Mouse (Mus musculus) kidney, embryonic 16.5 days (tissue): Measurements from ENCODE around the gene Ankrd2. TPM values are rescaled to one million over a fixed set of nuclear protein-coding genes. Genes with fewer than 3 reads are reported as not detected.
A peak's percentile ranks its signal among the peaks of the same experiment; 100 is the strongest.
"Not testable (repeated sequence)": the region's sequence is repeated elsewhere in the genome, so short reads cannot be mapped to it uniquely, and the experiment has no call there.

Source experiments
- ATAC-seq: fragments of 200-750 bp; cut with Nextera tagmentation; 2 replicates; pipeline ENCODE4 v1.8.0; 2017; ENCODE audit warnings: moderate TSS enrichment; ENCODE audit not compliant: low FRiP score, low TSS enrichment
- H3K27ac ChIP-seq: fragments of 300-500 bp; sonication (generic); 2 replicates; pipeline ENCODE4 v1.5.1; 2014; ENCODE audit warnings: low read length
- H3K27me3 ChIP-seq: fragments of 300-500 bp; sonication (generic); 2 replicates; pipeline ENCODE4 v1.6.1; 2014; ENCODE audit warnings: low read length, control low read depth, mixed read lengths; ENCODE audit not compliant: insufficient read depth
- H3K36me3 ChIP-seq: fragments of 300-500 bp; sonication (generic); 2 replicates; pipeline ENCODE4 v1.6.1; 2014; ENCODE audit warnings: low read length, control low read depth, mixed read lengths; ENCODE audit not compliant: insufficient read depth
- H3K4me1 ChIP-seq: fragments of 300-500 bp; sonication (generic); 2 replicates; pipeline ENCODE4 v1.6.1; 2014; ENCODE audit warnings: low read length, control low read depth, mixed read lengths; ENCODE audit not compliant: insufficient read depth
- H3K4me2 ChIP-seq: fragments of 300-500 bp; sonication (generic); replicated peaks from 2 replicates; pipeline ENCODE4 v1.6.1; 2014; ENCODE audit warnings: low read depth, low read length
- H3K4me3 ChIP-seq: fragments of 300-500 bp; sonication (generic); 2 replicates; pipeline ENCODE4 v1.5.1; 2014; ENCODE audit warnings: mild to moderate bottlenecking, low read length
- H3K9ac ChIP-seq: fragments of 300-500 bp; sonication (generic); replicated peaks from 2 replicates; pipeline ENCODE4 v1.6.1; 2014; ENCODE audit warnings: low read length
- H3K9me3 ChIP-seq: fragments of 300-500 bp; sonication (generic); 2 replicates; pipeline ENCODE4 v1.6.1; 2016; ENCODE audit warnings: low read length, control low read depth
- WGBS: fragments of 180-500 bp; shearing (Covaris S2); extraction: QIAGEN DNeasy Blood & Tissue Kit; methylation state at CpG from one replicate; pipeline ENCODE4 v1.1.7; 2014; 5-methylcytosine and 5-hydroxymethylcytosine counted together
- polyA plus RNA-seq: library from polyadenylated mRNA; unstranded; fragments of >200 nt; fragmentation: Nextera tagmentation; extraction: Ambion mirVana; gene quantifications from 2 replicates; pipeline ENCODE4 v1.2.1, GENCODE M21; 2015

Ankrd2 gene
- polyA plus RNA-seq, 1 experiment from 2014 or later = not detected

DNA sequence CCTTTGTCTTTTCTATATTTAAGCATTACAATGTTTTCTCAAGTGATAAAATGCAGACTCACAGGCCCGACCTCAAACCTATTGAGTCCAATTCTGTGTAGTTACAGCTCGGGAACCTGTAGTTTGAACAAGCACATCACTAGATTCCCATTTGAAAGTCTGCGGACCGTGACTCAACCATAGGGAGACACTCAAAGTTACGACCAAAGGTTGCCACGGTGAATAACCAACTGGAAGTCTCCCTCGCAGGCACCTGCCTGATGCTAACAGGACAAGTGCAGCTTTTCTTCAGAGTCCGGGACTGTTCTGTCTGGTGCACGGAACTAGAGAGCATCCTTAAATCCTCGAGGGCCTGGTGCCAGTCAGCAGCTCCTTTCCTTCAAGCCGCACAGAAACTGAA lies 44.7 kb downstream of the Ankrd2 start:
- ATAC-seq = no peak
- Histone ChIP-seq H3K27ac (no peak overlapping the region), H3K9me3 (no peaks in the 10 kb centered on the region), H3K36me3 (peaks cover 5% of the 10 kb centered on the region; the same call in 1 of the 2 replicates), H3K27me3 (no peaks in the 10 kb centered on the region), H3K4me2 (no peak overlapping the region), H3K4me1 (peaks cover 8% of the 10 kb centered on the region), H3K4me3 (no peak overlapping the region), H3K9ac (no peak overlapping the region)
- 47% methylated on average over 11 of the region's 11 CpGs for WGBS

DNA sequence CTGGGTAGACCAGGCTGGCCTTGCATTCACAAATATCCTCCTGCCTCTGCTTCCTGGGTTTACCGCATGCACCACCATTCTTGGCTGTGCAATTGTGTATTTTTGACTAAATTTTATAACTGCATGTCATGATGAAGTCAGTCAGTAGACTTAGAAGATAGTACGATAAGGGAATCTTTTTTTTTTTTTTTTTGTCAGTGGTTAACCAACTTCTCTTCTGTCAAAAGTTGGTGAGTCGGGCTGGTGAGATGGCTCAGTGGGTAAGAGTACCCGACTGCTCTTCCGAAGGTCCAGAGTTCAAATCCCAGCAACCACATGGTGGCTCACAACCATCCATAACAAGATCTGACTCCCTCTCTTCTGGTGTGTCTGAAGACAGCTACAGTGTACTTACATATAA lies 45.8 kb downstream of the Ankrd2 start:
- H3K4me1 ChIP-seq = peaks cover 15% of the 10 kb centered on the region
- not testable (repeated sequence) for H3K36me3 ChIP-seq, H3K27ac ChIP-seq, H3K27me3 ChIP-seq, H3K9me3 ChIP-seq, H3K4me2 ChIP-seq, ATAC-seq, H3K4me3 ChIP-seq, H3K9ac ChIP-seq
- 88% methylated on average over 5 of the region's 5 CpGs for WGBS

DNA sequence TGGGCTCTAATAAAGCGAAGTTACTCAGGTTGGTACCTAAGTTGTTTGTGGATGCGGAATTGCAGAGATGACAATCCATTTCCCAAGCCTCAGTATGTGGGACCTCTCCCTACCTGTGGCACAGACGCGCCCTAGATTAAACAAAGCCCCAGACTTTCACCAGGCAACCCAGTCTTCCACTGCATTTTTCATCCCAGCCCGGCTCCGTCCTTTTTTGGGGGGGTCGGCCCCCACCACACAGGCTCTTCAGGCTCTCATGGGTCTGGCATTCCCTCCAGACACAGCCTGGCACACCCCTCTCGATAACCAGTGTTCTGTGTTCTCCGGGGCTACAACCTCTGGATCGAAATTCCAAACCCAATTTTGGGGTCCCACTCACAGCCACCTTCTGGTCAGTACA lies 49.9 kb downstream of the Ankrd2 start:
- Histone ChIP-seq H3K4me1 (peaks cover 15% of the 10 kb centered on the region), H3K9ac (peak overlapping the region; percentile 75), H3K27ac (no peak overlapping the region), H3K9me3 (no peaks in the 10 kb centered on the region), H3K4me2 (peak overlapping the region; percentile 79), H3K36me3 (no peaks in the 10 kb centered on the region), H3K27me3 (no peaks in the 10 kb centered on the region), H3K4me3 (peak overlapping the region; percentile 67)
- 11% methylated on average over 10 of the region's 10 CpGs for WGBS
- ATAC-seq = no peak

DNA sequence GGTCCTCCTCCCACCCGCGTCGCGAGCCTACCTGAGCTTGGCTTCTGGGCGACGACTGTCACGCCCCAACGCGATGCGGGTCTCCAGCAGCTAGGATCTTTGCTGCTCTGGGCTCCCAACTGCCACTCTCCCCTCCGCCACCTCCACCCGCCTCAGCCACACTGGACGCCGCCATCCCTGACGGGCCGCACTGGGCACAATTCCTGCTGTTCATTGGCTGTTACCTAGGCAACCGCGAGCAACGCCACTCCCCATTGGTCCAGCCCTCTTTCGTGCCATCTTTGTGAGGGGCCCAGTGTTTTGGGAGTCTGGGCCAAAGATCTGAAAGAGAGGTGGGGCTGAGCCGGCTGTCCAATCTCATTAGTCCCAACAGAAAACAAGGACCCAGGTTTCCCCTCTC lies 50.4 kb downstream of the Ankrd2 start, which contains the start of gene Morn4:
TSS of gene Morn4 (minus strand) at position 192 of the 400 bp plus-strand sequence.
- H3K4me1 ChIP-seq = peaks cover 17% of the 10 kb centered on the region
- no peaks in the 10 kb centered on the region for H3K27me3 ChIP-seq
- no peaks in the 10 kb centered on the region for H3K9me3 ChIP-seq
- no peaks in the 10 kb centered on the region for H3K36me3 ChIP-seq
- peak within 1 kb of the TSS; percentile 75 for H3K9ac ChIP-seq
- ATAC-seq = peak; percentile 76
- H3K27ac ChIP-seq = peak within 1 kb of the TSS; percentile 43; the same call in 1 of the 2 replicates
- H3K4me2 ChIP-seq = peak within 1 kb of the TSS; percentile 79
- peak within 1 kb of the TSS; percentile 67 for H3K4me3 ChIP-seq
- under 1% methylated on average over 21 of the region's 21 CpGs for WGBS

DNA sequence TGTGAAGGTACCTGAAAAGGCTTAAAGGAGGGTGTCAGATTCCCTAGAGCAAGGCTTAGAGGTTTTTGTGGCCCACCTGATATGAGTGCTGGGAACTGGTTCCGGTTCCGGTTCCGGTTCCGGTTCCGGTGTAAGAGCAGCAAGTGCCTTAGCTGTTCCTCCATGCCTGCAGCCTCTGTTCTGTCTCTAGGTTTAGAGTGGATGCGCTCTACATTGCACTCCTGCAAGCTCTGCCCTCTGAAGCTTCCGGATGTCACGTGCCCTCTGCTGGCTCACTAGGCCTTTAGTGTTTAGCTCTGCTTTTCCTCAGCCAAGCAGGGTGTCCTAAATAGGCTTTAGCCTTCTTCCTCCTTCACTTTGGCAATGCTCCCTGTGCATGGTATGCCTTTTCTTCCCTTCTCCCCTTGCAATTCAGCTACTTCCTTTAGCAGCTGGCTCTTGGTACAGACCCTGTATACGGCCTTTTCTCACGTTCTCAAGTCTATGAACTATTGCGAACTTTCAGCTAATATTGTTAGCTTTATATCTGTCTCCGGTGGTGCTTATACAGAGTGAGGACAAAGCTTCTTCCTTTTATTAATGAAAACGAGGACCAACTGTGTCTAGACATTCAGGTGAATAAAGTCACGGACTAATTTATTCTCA lies 53.4 kb downstream of the Ankrd2 start:
- peak overlapping the region; percentile 28; the same call in 1 of the 2 replicates for H3K9ac ChIP-seq
- ATAC-seq = no peak

DNA sequence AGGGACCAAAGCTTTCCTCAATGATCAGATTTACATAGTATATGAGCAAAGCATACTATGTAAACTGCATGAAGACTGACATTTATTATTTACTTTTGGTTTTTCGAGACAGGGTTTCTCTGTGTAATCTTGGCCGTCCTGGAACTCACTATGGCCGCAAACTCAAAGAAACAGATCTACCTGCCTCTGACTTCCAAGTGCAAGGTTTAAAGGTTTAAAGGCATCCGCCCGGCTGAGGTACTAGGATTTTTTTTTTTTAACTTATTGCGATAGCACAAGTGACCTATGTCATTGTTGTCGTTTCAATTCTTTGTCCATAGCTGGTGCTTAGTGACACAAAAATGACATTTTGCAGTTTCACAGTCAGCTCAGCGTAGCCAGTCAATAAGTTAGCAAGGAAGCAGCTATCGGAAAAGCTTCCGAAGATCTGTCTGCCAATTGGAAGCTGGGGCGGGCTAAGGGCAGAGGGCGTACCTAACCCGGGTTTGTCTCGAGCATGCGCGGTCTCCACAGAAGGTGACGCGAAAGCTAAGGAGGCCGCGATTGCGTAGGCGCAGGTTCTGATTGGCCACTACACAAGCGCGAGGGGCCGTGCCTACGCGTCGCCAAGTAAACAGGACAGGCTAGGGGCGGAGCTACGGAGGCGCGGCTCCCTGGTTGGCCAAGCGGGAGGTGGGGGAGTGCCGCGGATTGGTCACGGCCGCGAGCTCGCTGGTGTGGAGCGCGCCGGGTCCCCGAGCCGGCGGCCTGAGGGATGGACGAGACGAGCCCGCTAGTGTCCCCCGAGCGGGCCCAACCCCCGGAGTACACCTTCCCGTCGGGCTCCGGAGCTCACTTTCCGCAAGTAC lies 54.2 kb downstream of the Ankrd2 start, which contains the start of gene Pi4k2a:
TSS of gene Pi4k2a (plus strand) at position 723 of the 848 bp plus-strand sequence.
- H3K36me3 ChIP-seq = 0 out of 2 replicates have a peak, but pooled peaks cover 4% of the 10 kb centered on the region
- H3K27ac ChIP-seq = peak within 1 kb of the TSS; percentile 90
- peak within 1 kb of the TSS; percentile 84 for H3K4me3 ChIP-seq
- H3K4me2 ChIP-seq = peak within 1 kb of the TSS; percentile 69
- peak within 1 kb of the TSS; percentile 88 for H3K9ac ChIP-seq
- ATAC-seq = peak; percentile 98
- peaks cover 33% of the 10 kb centered on the region for H3K4me1 ChIP-seq
- H3K27me3 ChIP-seq = no peaks in the 10 kb centered on the region
- no peaks in the 10 kb centered on the region for H3K9me3 ChIP-seq
- under 1% methylated on average over 55 of the region's 55 CpGs for WGBS

More for the DNA sequence above, 53.4 kb downstream of the Ankrd2 start:
- Histone ChIP-seq H3K36me3 (0 out of 2 replicates have a peak, but pooled peaks cover 1% of the 10 kb centered on the region), H3K27ac (peak overlapping the region; percentile 64), H3K9me3 (no peaks in the 10 kb centered on the region), H3K4me1 (peaks cover 33% of the 10 kb centered on the region), H3K4me2 (peak overlapping the region; percentile 49), H3K27me3 (no peaks in the 10 kb centered on the region), H3K4me3 (peak overlapping the region; percentile 84)
- 17% methylated on average over 14 of the region's 14 CpGs for WGBS

DNA sequence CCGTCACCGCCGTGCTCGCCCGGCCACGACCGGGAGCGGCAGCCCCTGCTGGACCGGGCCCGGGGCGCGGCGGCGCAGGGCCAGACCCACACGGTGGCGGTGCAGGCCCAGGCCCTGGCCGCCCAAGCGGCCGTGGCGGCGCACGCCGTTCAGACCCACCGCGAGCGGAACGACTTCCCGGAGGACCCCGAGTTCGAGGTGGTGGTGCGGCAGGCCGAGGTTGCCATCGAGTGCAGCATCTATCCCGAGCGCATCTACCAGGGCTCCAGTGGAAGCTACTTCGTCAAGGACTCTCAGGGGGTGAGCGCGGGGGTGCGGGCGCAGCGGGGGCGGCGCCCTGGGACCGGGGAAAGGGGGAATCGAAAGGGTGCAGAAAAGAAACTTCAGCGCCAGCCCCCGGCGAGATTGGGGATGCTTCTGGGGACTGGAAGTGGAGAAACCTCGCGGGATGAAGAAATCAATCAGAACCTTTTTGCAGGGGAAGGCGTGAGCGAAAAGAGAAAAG lies 54.9 kb downstream of the Ankrd2 start:
- no peaks in the 10 kb centered on the region for H3K9me3 ChIP-seq
- peak overlapping the region; percentile 90 for H3K27ac ChIP-seq
- H3K36me3 ChIP-seq = peaks cover 7% of the 10 kb centered on the region; the same call in 1 of the 2 replicates
- ATAC-seq = peak; percentile 79
- H3K27me3 ChIP-seq = no peaks in the 10 kb centered on the region
- H3K4me1 ChIP-seq = peaks cover 29% of the 10 kb centered on the region
- WGBS = 0% methylated on average over 42 of the region's 52 CpGs
- H3K4me3 ChIP-seq = peak overlapping the region; percentile 84
- H3K4me2 ChIP-seq = peak overlapping the region; percentile 69
- peak overlapping the region; percentile 88 for H3K9ac ChIP-seq

Other genes with a start within 250 kb of the Ankrd2 start
- 28.0 and 31.1 TPM in 2 replicates for gene Arhgap19, start 234.0 kb upstream of the Ankrd2 start, polyA plus RNA-seq
- gene Frat1, start 206.0 kb upstream of the Ankrd2 start, polyA plus RNA-seq = 6.2 and 6.5 TPM in 2 replicates
- gene Frat2, start 187.9 kb upstream of the Ankrd2 start, polyA plus RNA-seq = 3.7 and 4.7 TPM in 2 replicates
- gene Rrp12, start 139.8 kb upstream of the Ankrd2 start, polyA plus RNA-seq = 16.9 and 18.8 TPM in 2 replicates
- 823 and 859 TPM in 2 replicates for gene Pgam1, start 124.1 kb upstream of the Ankrd2 start, polyA plus RNA-seq
- gene Exosc1, start 102.6 kb upstream of the Ankrd2 start, polyA plus RNA-seq = 74.0 and 78.8 TPM in 2 replicates
- gene Zdhhc16, start 102.5 kb upstream of the Ankrd2 start, polyA plus RNA-seq = 89.1 and 94.4 TPM in 2 replicates
- gene Mms19, start 54.8 kb upstream of the Ankrd2 start, polyA plus RNA-seq = 41.1 and 45.6 TPM in 2 replicates
- 35.9 and 37.8 TPM in 2 replicates for gene Ubtd1, start 54.2 kb upstream of the Ankrd2 start, polyA plus RNA-seq
- 30.4 and 35.0 TPM in 2 replicates for gene Hoga1, start 9.6 kb downstream of the Ankrd2 start, polyA plus RNA-seq
- gene 4933411K16Rik, start 16.2 kb downstream of the Ankrd2 start, polyA plus RNA-seq = 0.60 and 0.71 TPM in 2 replicates
- 32.7 and 35.2 TPM in 2 replicates for gene Morn4, start 50.4 kb downstream of the Ankrd2 start, polyA plus RNA-seq
- 9.1 and 15.3 TPM in 2 replicates for gene Pi4k2a, start 54.5 kb downstream of the Ankrd2 start, polyA plus RNA-seq
- gene Avpi1, start 93.1 kb downstream of the Ankrd2 start, polyA plus RNA-seq = 24.9 and 30.7 TPM in 2 replicates
- 8.6 and 8.7 TPM in 2 replicates for gene Marveld1, start 111.4 kb downstream of the Ankrd2 start, polyA plus RNA-seq
- gene Zfyve27, start 128.0 kb downstream of the Ankrd2 start, polyA plus RNA-seq = 33.2 and 35.1 TPM in 2 replicates
- gene Sfrp5, start 166.3 kb downstream of the Ankrd2 start, polyA plus RNA-seq = 0.92 and 1.1 TPM in 2 replicates
- gene Golga7b, start 211.6 kb downstream of the Ankrd2 start, polyA plus RNA-seq = 0.05 and 0.12 TPM in 2 replicates